Mouse (Mus musculus) liver, embryonic 14.5 days (tissue): ENCODE results near the gene Sh3bp2.

Experiments
- CTCF ChIP-seq: IDR thresholded peaks from 2 replicates; pipeline ENCODE4 v1.5.1; 2016; ENCODE audit warnings: antibody characterized with exemption, low read depth, control low read depth
- EP300 ChIP-seq: IDR thresholded peaks from 2 replicates; pipeline ENCODE4 v1.6.1; 2016; ENCODE audit warnings: antibody characterized with exemption, low read depth

- no peak for TF ChIP-seq CTCF
- no peak for TF ChIP-seq EP300
These were observed 26.2 kb downstream of the Sh3bp2 start for GRCm38 (mm10) chr5:34551821-34552220.
